ENCODE assay signal across 7 mouse cellular contexts in the genomic region with DNA sequence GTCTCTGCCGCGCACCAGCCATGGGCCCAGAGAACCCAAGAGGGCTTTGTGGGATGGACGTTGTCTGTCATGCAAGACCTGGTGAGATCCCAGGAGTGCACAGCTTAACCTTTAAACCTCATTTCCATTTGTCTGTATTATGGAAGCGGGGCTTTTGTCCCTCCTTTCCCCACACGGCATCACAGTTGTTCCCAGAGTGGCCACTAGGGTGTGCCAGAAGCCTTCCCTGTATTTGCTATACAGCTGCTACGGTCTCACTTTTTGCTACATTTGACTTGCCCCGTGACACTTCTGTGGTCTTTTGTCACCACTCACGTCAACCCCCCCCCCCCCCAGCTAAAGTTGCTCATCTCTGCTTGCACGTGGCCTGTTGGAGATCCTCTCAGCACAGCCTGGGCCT.
DNase-seq lines count a peak whose midpoint lies in the region; ATAC-seq and TF ChIP-seq lines count a peak whose summit lies in the region.

No protein-coding gene starts in this region.

- TF ChIP-seq EP300 in MEL (IDR thresholded peaks at IDR 0.05; ENCODE audit: low read depth in 1 of 2, low read length in 2 of 2) = no peak

- no peak overlapping the region for H3K4me2 ChIP-seq in embryonic facial prominence, embryonic 14.5 days (ENCODE audit: low read depth, low read length)
- H3K4me2 ChIP-seq in hindbrain, embryonic 12.5 days (replicated peaks) = 0 out of 2 replicates have a peak overlapping the region, but pooled peaks have one; percentile 16
- H3K4me2 ChIP-seq in midbrain, embryonic 11.5 days = no peak overlapping the region

- H3K9ac ChIP-seq in MEL (ENCODE audit: control insufficient read depth, low read depth, low read length, poor library complexity, severe bottlenecking) = no peak overlapping the region
- no peak overlapping the region for H3K9ac ChIP-seq in embryonic facial prominence, embryonic 14.5 days (ENCODE audit: low read depth, low read length)
- H3K9ac ChIP-seq in hindbrain, embryonic 12.5 days = no peak overlapping the region
- no peak overlapping the region for H3K9ac ChIP-seq in midbrain, embryonic 11.5 days (ENCODE audit: low read length)

- H3K79me2 ChIP-seq in MEL (ENCODE audit: control insufficient read depth, insufficient read depth, low read length, poor library complexity) = no peaks in the 10 kb centered on the region

- H3K36me3 ChIP-seq in MEL (ENCODE audit: control insufficient read depth in 1 of 2, insufficient read depth in 2 of 2, low read length in 2 of 2) = no peaks in the 10 kb centered on the region
- no peaks in the 10 kb centered on the region for H3K36me3 ChIP-seq in embryonic facial prominence, embryonic 14.5 days (ENCODE audit: control insufficient read depth, insufficient read depth, low read length)
- no peaks in the 10 kb centered on the region for H3K36me3 ChIP-seq in hindbrain, embryonic 12.5 days
- H3K36me3 ChIP-seq in midbrain, embryonic 11.5 days (ENCODE audit: control insufficient read depth, insufficient read depth, low read length) = no peaks in the 10 kb centered on the region

- H3K27me3 ChIP-seq in MEL (ENCODE audit: control insufficient read depth in 1 of 2, insufficient read depth in 2 of 2, low read length in 2 of 2) = peaks cover 11 to 13% of the 10 kb centered on the region in 2 experiments
- H3K27me3 ChIP-seq in embryonic facial prominence, embryonic 14.5 days (replicated peaks; ENCODE audit: control insufficient read depth, insufficient read depth, low read length) = peaks cover 23% of the 10 kb centered on the region
- H3K27me3 ChIP-seq in hindbrain, embryonic 12.5 days = peaks cover 59% of the 10 kb centered on the region
- H3K27me3 ChIP-seq in midbrain, embryonic 11.5 days (ENCODE audit: control insufficient read depth, insufficient read depth, low read length) = peaks cover 30% of the 10 kb centered on the region

- no peaks in the 10 kb centered on the region for H3K9me3 ChIP-seq in MEL (replicated peaks; ENCODE audit: insufficient read depth, low read length)
- H3K9me3 ChIP-seq in embryonic facial prominence, embryonic 14.5 days (ENCODE audit: control insufficient read depth, low read length) = no peaks in the 10 kb centered on the region
- no peaks in the 10 kb centered on the region for H3K9me3 ChIP-seq in hindbrain, embryonic 12.5 days (replicated peaks)
- H3K9me3 ChIP-seq in midbrain, embryonic 11.5 days (ENCODE audit: control insufficient read depth, low read length) = no peaks in the 10 kb centered on the region

- TF ChIP-seq CTCF in MEL (IDR thresholded peaks at IDR 0.05 in 2 of 3, conservative IDR thresholded peaks at IDR 0.05 in 1 of 3; ENCODE audit: control insufficient read depth in 1 of 3, insufficient read depth in 1 of 3, low read depth in 2 of 3, low read length in 3 of 3, poor library complexity in 1 of 3, severe bottlenecking in 1 of 3) = peak; percentile 87 to 98 (median 92)
- peak; percentile 73 for TF ChIP-seq CTCF in bone marrow, adult 2 months (IDR thresholded peaks at IDR 0.05; ENCODE audit: control insufficient read depth, insufficient read depth, low read length)

- WGBS in bone marrow, adult 2 months = 11% methylated on average over 9 of the region's 9 CpGs
- 8% methylated on average over 8 of the region's 9 CpGs for WGBS in embryonic facial prominence, embryonic 14.5 days
- WGBS in hindbrain, embryonic 12.5 days = 5% methylated on average over 9 of the region's 9 CpGs
- 3% methylated on average over 9 of the region's 9 CpGs for WGBS in midbrain, embryonic 11.5 days

- TF ChIP-seq RAD21 in MEL (IDR thresholded peaks at IDR 0.05; ENCODE audit: low read depth, low read length) = peak; percentile 87

- no peak for ATAC-seq in embryonic facial prominence, embryonic 14.5 days (ENCODE audit: low read depth)
- ATAC-seq in hindbrain, embryonic 12.5 days (ENCODE audit: low FRiP score) = no peak
- ATAC-seq in midbrain, embryonic 11.5 days (ENCODE audit: low FRiP score) = peak; percentile 31

- H3K4me3 ChIP-seq in MEL (ENCODE audit: control insufficient read depth in 1 of 2, insufficient read depth in 1 of 2, low read depth in 2 of 2, low read length in 2 of 2) = no peak overlapping the region
- no peak overlapping the region for H3K4me3 ChIP-seq in bone marrow, adult 2 months (replicated peaks; ENCODE audit: control insufficient read depth, low read depth, low read length)
- no peak overlapping the region for H3K4me3 ChIP-seq in embryonic facial prominence, embryonic 14.5 days (ENCODE audit: low read depth, low read length)
- H3K4me3 ChIP-seq in hindbrain, embryonic 12.5 days = no peak overlapping the region
- no peak overlapping the region for H3K4me3 ChIP-seq in midbrain, embryonic 11.5 days (ENCODE audit: low read depth, low read length)

- TF ChIP-seq POLR2A in MEL (IDR thresholded peaks at IDR 0.05; ENCODE audit: control insufficient read depth in 1 of 2, insufficient read depth in 1 of 2, low read depth in 1 of 2, low read length in 2 of 2, poor library complexity in 1 of 2) = no peak
- no peak for TF ChIP-seq POLR2A in bone marrow, adult 2 months (IDR thresholded peaks at IDR 0.05; ENCODE audit: borderline replicate concordance, control insufficient read depth, low read depth, low read length)

- peak; percentile 79 for DNase-seq in MEL (ENCODE audit: low read depth, low spot score)
- peak; percentile 68 for DNase-seq in embryonic facial prominence, embryonic 14.5 days (ENCODE audit: low spot score)
- peak; percentile 57 for DNase-seq in left cerebral cortex, adult 11 months (ENCODE audit: low spot score)
- peak; percentile 99 for DNase-seq in midbrain, embryonic 11.5 days (ENCODE audit: low spot score, missing footprints)
- peak; percentile 91 for DNase-seq in right cerebral cortex, postnatal 4 days

- no peaks in the 10 kb centered on the region for H3K4me1 ChIP-seq in MEL (ENCODE audit: control insufficient read depth in 1 of 2, insufficient read depth in 2 of 2, low read length in 2 of 2)
- no peaks in the 10 kb centered on the region for H3K4me1 ChIP-seq in bone marrow, adult 2 months (ENCODE audit: control insufficient read depth, insufficient read depth, low read length)
- no peaks in the 10 kb centered on the region for H3K4me1 ChIP-seq in embryonic facial prominence, embryonic 14.5 days (ENCODE audit: control insufficient read depth, insufficient read depth, low read length)
- H3K4me1 ChIP-seq in hindbrain, embryonic 12.5 days = peaks cover 78% of the 10 kb centered on the region
- peaks cover 44% of the 10 kb centered on the region for H3K4me1 ChIP-seq in midbrain, embryonic 11.5 days (ENCODE audit: control insufficient read depth, insufficient read depth, low read length)

- no peak overlapping the region for H3K27ac ChIP-seq in MEL (ENCODE audit: control insufficient read depth, low read depth, low read length)
- H3K27ac ChIP-seq in bone marrow, adult 2 months (ENCODE audit: control insufficient read depth, insufficient read depth, low read depth, low read length, poor library complexity) = no peak overlapping the region
- H3K27ac ChIP-seq in embryonic facial prominence, embryonic 14.5 days (replicated peaks; ENCODE audit: low read depth, low read length) = no peak overlapping the region
- peak overlapping the region; percentile 81; the same call in 1 of the 2 replicates for H3K27ac ChIP-seq in hindbrain, embryonic 12.5 days
- no peak overlapping the region for H3K27ac ChIP-seq in midbrain, embryonic 11.5 days (ENCODE audit: low read depth, low read length)

TF ChIP-seq in MEL, 35 proteins besides CTCF, POLR2A, EP300 and RAD21:
- no peak for TF ChIP-seq MAZ (IDR thresholded peaks at IDR 0.05; ENCODE audit: low read depth, low read length)
- no peak for TF ChIP-seq NRF1 (IDR thresholded peaks at IDR 0.05; ENCODE audit: insufficient read depth, low read depth, low read length, poor library complexity, severe bottlenecking)
- 0 out of 2 replicates have a peak, but pooled peaks have one; percentile 17 for TF ChIP-seq JUND (IDR thresholded peaks at IDR 0.05; ENCODE audit: low read depth, low read length)
- no peak for TF ChIP-seq UBTF (IDR thresholded peaks at IDR 0.05; ENCODE audit: borderline replicate concordance, insufficient read depth, low read depth, low read length)
- TF ChIP-seq ELF1 (IDR thresholded peaks at IDR 0.05; ENCODE audit: low read depth, low read length) = no peak
- TF ChIP-seq SMC3 (IDR thresholded peaks at IDR 0.05; ENCODE audit: low read depth, low read length) = peak; percentile 90
- no peak for TF ChIP-seq POLR2AphosphoS5 (IDR thresholded peaks at IDR 0.05; ENCODE audit: borderline replicate concordance, low read depth, low read length)
- TF ChIP-seq TBP (IDR thresholded peaks at IDR 0.05; ENCODE audit: low read depth, low read length) = no peak
- no peak for TF ChIP-seq BHLHE40 (IDR thresholded peaks at IDR 0.05; ENCODE audit: borderline replicate concordance, low read depth, low read length)
- TF ChIP-seq POLR2AphosphoS2 (IDR thresholded peaks at IDR 0.05; ENCODE audit: low read length) = no peak
- TF ChIP-seq MYC (IDR thresholded peaks at IDR 0.05; ENCODE audit: low read depth, low read length) = 0 out of 2 replicates have a peak, but pooled peaks have one; percentile 18
- TF ChIP-seq MAX (IDR thresholded peaks at IDR 0.05; ENCODE audit: low read length) = no peak
- peak; percentile 92 for TF ChIP-seq ZC3H11A (IDR thresholded peaks at IDR 0.05; ENCODE audit: low read depth, low read length)
